Mouse (Mus musculus) liver, embryonic 14 days (tissue): Measurements from ENCODE around the gene Ankrd61. TPM values are rescaled to one million over a fixed set of nuclear protein-coding genes. Genes with fewer than 3 reads are reported as not detected.

Experiments
- polyA plus RNA-seq: library from polyadenylated mRNA; depleted of rRNA; stranded (reverse); fragments of >200 nt; gene quantifications from 2 replicates; pipeline ENCODE4 v1.2.3, GENCODE M21; 2012; rRNA removed

Ankrd61 gene
- 0.03 and 0.07 TPM in 2 replicates for polyA plus RNA-seq

GRCm38 (mm10) chr5:143897635-143898330 lies at the start of gene Ankrd61:
TSS of gene Ankrd61 (minus strand) at chr5:143897685.

GRCm38 (mm10) chr5:143932831-143933230 lies 35.3 kb upstream of the Ankrd61 start, which contains the start of gene Rsph10b:
TSS of gene Rsph10b (plus strand) at chr5:143933035.

GRCm38 (mm10) chr5:143927875-143928274 lies 30.4 kb upstream of the Ankrd61 start, which contains the start of gene Gm42421:
TSS of gene Gm42421 (plus strand) at chr5:143928175.

DNA sequence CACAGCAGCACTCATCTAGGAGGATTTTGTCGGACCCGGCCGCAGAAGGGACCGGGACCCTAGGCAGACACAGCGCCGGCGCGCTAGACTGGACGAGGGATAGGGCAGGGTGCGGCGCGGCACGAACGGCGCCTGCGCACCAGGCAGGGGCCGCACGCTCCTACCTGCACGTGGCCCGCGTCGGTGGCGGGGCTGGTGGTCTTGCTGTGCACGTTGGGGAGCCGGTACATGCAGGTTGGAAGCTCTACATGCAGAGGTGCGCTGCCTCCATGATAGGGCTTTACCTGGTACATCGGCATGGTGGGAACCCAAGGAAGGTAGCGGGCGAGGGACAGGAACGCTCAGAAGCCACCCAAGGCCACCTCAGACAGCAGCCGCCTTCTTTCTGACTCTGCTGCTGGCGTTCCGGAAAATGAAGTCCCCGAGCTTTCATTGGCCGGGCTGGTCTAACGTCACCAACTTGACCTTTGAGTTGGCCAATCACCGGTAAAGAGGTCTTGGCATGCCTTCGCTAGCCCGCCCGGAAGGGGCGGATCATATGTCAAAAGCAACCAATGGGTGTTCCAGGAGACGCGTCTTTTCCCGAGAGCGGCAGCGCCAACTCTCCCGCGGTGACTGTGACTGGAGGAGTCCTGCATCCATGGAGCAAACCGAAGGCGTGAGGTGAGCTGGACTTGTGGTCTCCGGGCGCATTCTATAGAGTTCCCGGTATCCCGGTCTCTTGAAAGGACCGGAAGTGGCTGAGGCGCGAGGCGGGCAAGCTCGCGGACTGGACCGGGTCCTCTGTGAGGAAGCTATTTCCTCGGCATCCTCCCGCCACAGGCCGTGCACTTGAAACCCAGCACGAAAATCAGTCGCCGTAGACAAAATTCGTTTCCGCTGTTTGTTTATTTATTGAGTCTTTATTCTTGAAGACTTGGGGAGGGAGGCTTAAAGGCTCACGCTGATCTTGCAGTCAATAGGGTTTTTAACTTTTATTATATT lies 12.2 kb upstream of the Ankrd61 start, which contains the start of the genes Aimp2 and Pms2:
Gene Aimp2, minus strand, starts transcription at position 431 of the 984 bp plus-strand sequence.
Gene Pms2, plus strand, starts transcription at position 548 of the 984 bp plus-strand sequence.

Other genes starting within 250 kb of the Ankrd61 start
- gene Usp42, start 165.4 kb downstream of the Ankrd61 start, polyA plus RNA-seq, result 1.5 and 1.8 TPM in 2 replicates
- gene Eif2ak1, start 79.9 kb downstream of the Ankrd61 start, polyA plus RNA-seq, result 39.6 and 48.1 TPM in 2 replicates
- 37.5 and 45.2 TPM in 2 replicates for gene Aimp2, start 12.2 kb upstream of the Ankrd61 start, polyA plus RNA-seq
- 6.5 and 7.1 TPM in 2 replicates for gene Pms2, start 12.3 kb upstream of the Ankrd61 start, polyA plus RNA-seq
- 0.45 and 0.48 TPM in 2 replicates for gene Gm42421, start 30.5 kb upstream of the Ankrd61 start, polyA plus RNA-seq
- 0.28 and 0.41 TPM in 2 replicates for gene Rsph10b, start 35.4 kb upstream of the Ankrd61 start, polyA plus RNA-seq
- 23.3 and 24.5 TPM in 2 replicates for gene Ccz1, start 117.2 kb upstream of the Ankrd61 start, polyA plus RNA-seq
- not detected in 2 replicates for gene Ocm, start 129.0 kb upstream of the Ankrd61 start, polyA plus RNA-seq
- 2.3 and 3.3 TPM in 2 replicates for gene Lmtk2, start 202.8 kb upstream of the Ankrd61 start, polyA plus RNA-seq